Mouse (Mus musculus) limb, embryonic 11.5 days (tissue): ENCODE data around the gene Gpr15. TPM values are rescaled to one million over a fixed set of nuclear protein-coding genes. Genes with fewer than 3 reads are reported as not detected.

Source experiments
- ATAC-seq: fragments of 200-750 bp; cut with Nextera tagmentation; 2 replicates; pipeline ENCODE4 v1.8.0; 2017; ENCODE audit warnings: low read depth; ENCODE audit not compliant: insufficient number of reproducible peaks, low FRiP score, low TSS enrichment
- DNase-seq: peaks from one replicate; pipeline ENCODE4 v3.0.0-alpha.2; 2015; ENCODE audit warnings: low spot score
- H3K27ac ChIP-seq: fragments of 300-500 bp; sonication (generic); replicated peaks from 2 replicates; pipeline ENCODE4 v1.5.1; 2014; ENCODE audit warnings: low read depth, mild to moderate bottlenecking, low read length
- H3K27me3 ChIP-seq: fragments of 300-500 bp; sonication (generic); 2 replicates; pipeline ENCODE4 v1.6.1; 2014; ENCODE audit warnings: mild to moderate bottlenecking, low read length, mixed read lengths; ENCODE audit not compliant: control insufficient read depth, insufficient read depth
- H3K36me3 ChIP-seq: fragments of 300-500 bp; sonication (generic); 2 replicates; pipeline ENCODE4 v1.6.1; 2014; ENCODE audit warnings: mild to moderate bottlenecking, low read length, moderate library complexity, mixed read lengths; ENCODE audit not compliant: control insufficient read depth, insufficient read depth
- H3K4me1 ChIP-seq: fragments of 300-500 bp; sonication (generic); 2 replicates; pipeline ENCODE4 v1.6.1; 2014; ENCODE audit warnings: low read length, mixed read lengths; ENCODE audit not compliant: control insufficient read depth, insufficient read depth
- H3K4me2 ChIP-seq: fragments of 300-500 bp; sonication (generic); 2 replicates; pipeline ENCODE4 v1.6.1; 2014; ENCODE audit warnings: low read depth, mild to moderate bottlenecking, moderate library complexity; ENCODE audit not compliant: severe bottlenecking
- H3K4me3 ChIP-seq: fragments of 300-500 bp; sonication (generic); 2 replicates; pipeline ENCODE4 v1.5.1; 2014; ENCODE audit warnings: low read depth, low read length
- H3K9ac ChIP-seq: fragments of 300-500 bp; sonication (generic); 2 replicates; pipeline ENCODE4 v1.6.1; 2014; ENCODE audit warnings: mild to moderate bottlenecking, low read length
- H3K9me3 ChIP-seq: fragments of 300-500 bp; sonication (generic); 2 replicates; pipeline ENCODE4 v1.6.1; 2016; ENCODE audit warnings: low read length; ENCODE audit not compliant: control insufficient read depth
- WGBS: fragments of 180-500 bp; shearing (Covaris S2); extraction: QIAGEN DNeasy Blood & Tissue Kit; methylation state at CpG from one replicate; pipeline ENCODE4 v1.1.7; 2014; 5-methylcytosine and 5-hydroxymethylcytosine counted together
- polyA plus RNA-seq: library from polyadenylated mRNA; unstranded; fragments of >200 nt; fragmentation: Nextera tagmentation; extraction: Ambion mirVana; gene quantifications from 2 replicates; pipeline ENCODE4 v1.2.1, GENCODE M21; 2014

Gpr15 gene
- polyA plus RNA-seq, 1 experiment from 2014 or later: not detected

DNA sequence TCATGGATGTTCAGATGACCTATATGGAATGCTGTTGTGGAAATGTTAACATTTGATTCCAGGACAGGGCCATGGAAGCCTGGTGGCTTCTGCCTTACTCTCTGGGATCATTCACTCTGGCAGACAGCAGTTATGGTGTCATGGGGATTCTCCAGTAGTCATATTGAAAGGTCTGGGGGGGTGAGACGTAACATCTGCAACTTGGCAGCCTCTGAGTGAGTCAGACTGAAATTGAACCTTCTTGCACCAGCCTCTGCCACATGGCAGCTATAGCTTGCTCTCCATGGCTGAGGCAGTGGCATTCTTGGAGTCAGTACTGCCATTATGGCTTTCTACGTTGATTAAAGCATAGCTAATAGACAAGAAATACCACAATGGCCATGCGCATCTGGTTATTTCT, 22.1 kb downstream of the Gpr15 start:
- Histone ChIP-seq H3K27ac (no peak overlapping the region), H3K9ac (no peak overlapping the region), H3K4me1 (no peaks in the 10 kb centered on the region), H3K9me3 (no peaks in the 10 kb centered on the region), H3K27me3 (no peaks in the 10 kb centered on the region), H3K4me3 (no peak overlapping the region), H3K4me2 (no peak overlapping the region), H3K36me3 (no peaks in the 10 kb centered on the region)
- 88% methylated on average over 3 of the region's 3 CpGs for WGBS
- ATAC-seq (no peak), DNase-seq (no peak)

DNA sequence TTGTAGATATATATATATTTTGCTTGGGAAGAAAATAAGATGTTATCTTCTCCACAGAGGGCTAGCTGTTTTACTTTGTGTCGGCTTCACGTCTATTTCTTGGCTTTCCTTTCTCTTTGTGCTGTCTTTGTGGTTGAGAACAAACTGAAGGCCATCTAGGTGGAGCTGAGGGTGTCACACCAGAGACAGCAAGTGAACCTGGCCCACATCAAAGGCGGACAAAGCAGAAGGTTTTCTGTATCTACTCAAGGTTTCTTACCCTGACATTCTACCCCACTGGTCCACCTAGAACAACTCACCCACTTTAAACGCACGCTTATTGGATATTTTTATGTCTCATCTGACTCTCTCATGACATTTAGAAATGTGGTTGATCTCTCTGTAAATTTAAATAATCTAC, 24.8 kb downstream of the Gpr15 start:
- Histone ChIP-seq H3K36me3 (no peaks in the 10 kb centered on the region), H3K9ac (no peak overlapping the region), H3K27me3 (no peaks in the 10 kb centered on the region), H3K4me2 (no peak overlapping the region), H3K9me3 (no peaks in the 10 kb centered on the region), H3K4me1 (no peaks in the 10 kb centered on the region), H3K27ac (no peak overlapping the region), H3K4me3 (no peak overlapping the region)
- WGBS: 90% methylated on average over 5 of the region's 5 CpGs
- DNase-seq (no peak), ATAC-seq (no peak)

DNA sequence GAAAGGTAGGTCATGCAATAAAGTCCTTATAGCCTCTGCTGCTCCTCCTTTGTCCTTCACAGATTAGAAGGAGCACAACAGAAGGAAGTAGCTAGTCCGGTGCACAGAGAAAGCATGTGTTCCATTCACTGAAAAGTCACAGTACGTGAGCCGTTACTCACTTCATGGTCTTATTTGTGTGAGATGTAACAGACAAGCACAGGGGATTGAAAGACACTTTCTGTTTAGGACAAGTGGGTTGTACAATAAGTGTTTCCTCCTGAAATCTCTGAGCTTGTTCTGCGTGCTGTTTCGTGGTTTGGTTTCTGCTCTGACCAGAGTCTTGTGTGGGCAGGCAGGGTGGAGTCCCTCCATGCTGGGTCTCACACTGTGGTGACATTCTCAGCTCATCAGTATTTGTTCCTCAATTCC, 28.5 kb downstream of the Gpr15 start:
- 90% methylated on average over 5 of the region's 5 CpGs for WGBS
- Histone ChIP-seq H3K9me3 (no peaks in the 10 kb centered on the region), H3K9ac (no peak overlapping the region), H3K4me3 (no peak overlapping the region), H3K27ac (no peak overlapping the region), H3K4me1 (no peaks in the 10 kb centered on the region), H3K27me3 (no peaks in the 10 kb centered on the region), H3K4me2 (no peak overlapping the region), H3K36me3 (no peaks in the 10 kb centered on the region)
- DNase-seq (no peak), ATAC-seq (no peak)

DNA sequence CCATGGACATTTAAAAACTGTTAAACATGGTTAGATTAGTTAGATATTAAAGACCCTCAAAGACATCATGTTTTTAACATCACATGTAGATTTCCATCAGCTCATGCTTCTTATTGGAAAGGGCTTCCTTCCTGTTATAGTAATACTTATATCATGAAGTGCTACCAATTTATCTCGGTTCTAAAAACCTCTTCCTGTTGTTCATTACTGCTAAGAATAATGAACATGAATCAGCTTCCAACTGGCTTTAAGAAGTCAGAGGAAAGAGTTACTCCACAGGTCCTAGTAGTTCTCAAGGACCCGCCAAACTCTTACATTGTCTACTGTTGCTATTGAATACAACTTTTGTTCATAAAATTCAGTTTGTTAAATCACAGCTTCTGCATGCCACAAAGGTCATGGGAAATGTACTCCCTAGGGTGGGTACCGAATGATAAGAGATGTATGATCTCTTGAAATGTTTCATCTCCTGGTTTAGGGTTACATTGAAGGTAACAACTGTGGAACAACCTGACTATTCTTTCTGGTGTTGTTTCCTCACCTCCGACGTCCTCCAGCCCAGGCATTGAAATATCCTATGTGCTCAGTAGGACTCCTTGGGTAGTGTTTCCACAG, 29.2 kb downstream of the Gpr15 start:
- no peaks in the 10 kb centered on the region for H3K27me3 ChIP-seq
- ATAC-seq: no peak
- 87% methylated on average over 5 of the region's 5 CpGs for WGBS
- no peak overlapping the region for H3K4me3 ChIP-seq
- no peaks in the 10 kb centered on the region for H3K36me3 ChIP-seq
- H3K27ac ChIP-seq: no peak overlapping the region
- no peaks in the 10 kb centered on the region for H3K4me1 ChIP-seq
- H3K9me3 ChIP-seq: no peaks in the 10 kb centered on the region
- H3K9ac ChIP-seq: no peak overlapping the region
- no peak overlapping the region for H3K4me2 ChIP-seq
- no peak for DNase-seq

DNA sequence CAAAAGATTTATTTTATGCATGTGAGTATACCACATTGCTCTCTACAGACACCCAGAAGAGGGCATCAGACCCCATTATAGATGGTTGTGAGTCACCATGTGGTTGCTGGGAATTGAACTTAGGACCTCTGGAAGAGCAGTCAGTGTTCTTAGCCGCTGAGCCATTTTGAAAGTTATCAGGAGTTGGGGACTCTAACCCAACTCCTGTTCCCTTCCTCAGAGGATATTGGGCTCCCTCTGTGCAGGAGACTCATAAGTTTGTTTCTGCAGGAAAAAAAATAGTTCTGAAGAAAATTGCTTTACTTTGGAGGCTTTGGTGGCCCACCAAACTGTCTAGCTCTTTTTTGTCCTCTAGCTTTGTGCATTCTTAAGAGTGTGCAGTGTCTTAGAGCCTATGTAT, 30.3 kb downstream of the Gpr15 start:
- Histone ChIP-seq H3K36me3 (no peaks in the 10 kb centered on the region), H3K4me1 (no peaks in the 10 kb centered on the region), H3K27me3 (no peaks in the 10 kb centered on the region), H3K4me3 (no peak overlapping the region), H3K27ac (no peak overlapping the region), H3K4me2 (no peak overlapping the region), H3K9ac (no peak overlapping the region), H3K9me3 (no peaks in the 10 kb centered on the region)
- no peak for ATAC-seq
- no peak for DNase-seq
- 85% methylated on average over 1 of the region's 1 CpGs for WGBS

DNA sequence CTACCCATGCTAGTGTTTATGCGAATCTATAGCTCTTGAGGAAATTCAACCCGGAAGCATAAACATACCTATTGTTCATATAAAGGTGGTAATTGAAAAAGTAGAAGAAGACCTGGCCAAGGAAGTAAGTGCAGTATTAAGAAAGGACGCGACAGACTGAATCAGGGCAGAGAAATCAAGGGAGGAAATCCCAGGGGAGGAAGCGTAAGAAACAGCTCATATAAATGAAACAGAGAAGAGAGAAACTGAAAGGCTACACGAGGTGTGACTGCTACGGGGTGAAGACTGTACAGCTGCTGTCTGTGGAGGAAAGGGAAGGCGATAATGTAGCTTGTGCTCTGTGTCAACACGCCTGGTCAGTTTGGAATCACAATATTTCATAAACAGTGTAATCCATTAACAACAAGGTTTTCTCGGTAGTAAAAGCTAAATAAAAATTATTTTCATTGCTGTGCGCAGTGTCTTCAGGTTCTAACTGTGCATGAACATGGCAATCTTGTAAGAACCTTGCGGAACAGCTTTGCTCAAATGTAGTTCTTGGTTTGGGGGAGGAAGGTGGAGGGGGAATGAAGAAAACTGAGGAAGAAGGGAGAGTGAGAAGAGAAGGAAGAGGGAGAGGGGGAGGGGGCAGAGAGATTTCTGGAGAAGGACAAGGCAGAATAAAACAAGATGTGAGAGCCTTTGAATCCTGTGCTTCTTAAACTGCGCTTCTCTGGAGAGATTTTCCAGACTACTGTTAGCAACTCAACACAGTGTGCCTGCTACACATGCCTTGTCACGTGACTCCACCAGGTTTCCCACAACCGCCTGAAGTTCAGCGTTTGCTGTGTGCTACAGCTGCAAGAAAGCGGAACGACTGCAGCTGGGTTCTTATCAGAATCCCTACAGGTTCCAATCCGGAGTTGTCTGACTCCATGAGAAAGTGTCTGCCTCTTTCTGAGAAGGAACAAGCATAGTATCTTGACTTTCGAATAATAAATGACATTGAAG, 33.0 kb downstream of the Gpr15 start:
- Histone ChIP-seq H3K27me3 (no peaks in the 10 kb centered on the region), H3K9me3 (no peaks in the 10 kb centered on the region), H3K4me2 (no peak overlapping the region), H3K4me1 (no peaks in the 10 kb centered on the region), H3K9ac (no peak overlapping the region), H3K4me3 (no peak overlapping the region), H3K27ac (no peak overlapping the region), H3K36me3 (0 out of 2 replicates have a peak, but pooled peaks cover 2% of the 10 kb centered on the region)
- DNase-seq: no peak
- ATAC-seq: no peak
- 81% methylated on average over 20 of the region's 20 CpGs for WGBS

DNA sequence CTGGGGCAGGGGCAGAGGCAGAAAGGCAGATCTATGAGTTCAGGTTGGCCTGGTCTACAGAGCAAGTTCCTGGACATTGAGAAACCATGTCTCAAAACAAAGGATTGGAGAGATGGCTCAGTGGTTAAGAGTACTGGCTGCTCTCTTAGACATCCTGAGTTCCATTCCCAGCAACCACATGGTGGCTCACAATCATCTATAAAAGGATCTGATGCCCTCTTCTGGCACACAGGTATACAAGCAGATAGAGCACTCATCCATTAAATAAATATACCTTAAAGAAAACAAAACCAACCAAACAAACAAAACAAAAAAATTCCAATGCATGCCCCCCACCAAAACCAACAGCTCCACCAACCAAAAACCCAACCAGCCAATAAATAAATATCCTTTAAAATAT, 34.3 kb downstream of the Gpr15 start:
- 0 out of 2 replicates have a peak, but pooled peaks cover 2% of the 10 kb centered on the region for H3K36me3 ChIP-seq
- no peak for DNase-seq
- no peak overlapping the region for H3K27ac ChIP-seq
- no peaks in the 10 kb centered on the region for H3K9me3 ChIP-seq
- H3K4me2 ChIP-seq: no peak overlapping the region
- no peak overlapping the region for H3K4me3 ChIP-seq
- H3K4me1 ChIP-seq: no peaks in the 10 kb centered on the region
- no peak for ATAC-seq
- H3K9ac ChIP-seq: no peak overlapping the region
- H3K27me3 ChIP-seq: no peaks in the 10 kb centered on the region

DNA sequence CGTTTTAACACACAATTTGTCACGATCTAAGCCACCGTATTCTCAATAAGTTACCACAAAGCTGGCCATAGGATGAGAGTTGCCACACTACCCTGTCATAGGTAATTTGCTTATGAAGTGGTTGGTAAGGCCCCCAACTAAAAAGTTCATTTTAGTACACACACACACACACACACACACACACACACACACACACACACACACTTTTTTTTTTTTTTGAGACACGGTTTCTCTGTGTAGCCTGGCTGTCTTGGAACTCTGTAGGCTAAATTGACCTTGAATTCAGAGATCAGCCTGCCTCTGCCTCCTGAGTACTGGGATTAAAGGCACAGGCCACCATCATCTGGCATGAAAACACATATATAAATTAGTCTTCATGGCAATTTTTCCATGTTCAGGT, 35.0 kb downstream of the Gpr15 start:
- 95% methylated on average over 4 of the region's 4 CpGs for WGBS
- no peak overlapping the region for H3K9ac ChIP-seq

More for the DNA sequence above, 35.0 kb downstream of the Gpr15 start:
- Histone ChIP-seq H3K4me1 (no peaks in the 10 kb centered on the region), H3K4me2 (no peak overlapping the region), H3K4me3 (no peak overlapping the region), H3K27me3 (no peaks in the 10 kb centered on the region), H3K9me3 (no peaks in the 10 kb centered on the region), H3K36me3 (0 out of 2 replicates have a peak, but pooled peaks cover 2% of the 10 kb centered on the region), H3K27ac (no peak overlapping the region)
- ATAC-seq: no peak
- no peak for DNase-seq
